Mouse (Mus musculus): ENCODE results near the gene Gm17689. TPM values are rescaled to one million over a fixed set of nuclear protein-coding genes. Genes with fewer than 3 reads are reported as not detected.

Gene Gm17689
- polyA plus RNA-seq (2014; fragmentation: Nextera tagmentation; extraction: Ambion mirVana): not detected in 2 replicates

DNA sequence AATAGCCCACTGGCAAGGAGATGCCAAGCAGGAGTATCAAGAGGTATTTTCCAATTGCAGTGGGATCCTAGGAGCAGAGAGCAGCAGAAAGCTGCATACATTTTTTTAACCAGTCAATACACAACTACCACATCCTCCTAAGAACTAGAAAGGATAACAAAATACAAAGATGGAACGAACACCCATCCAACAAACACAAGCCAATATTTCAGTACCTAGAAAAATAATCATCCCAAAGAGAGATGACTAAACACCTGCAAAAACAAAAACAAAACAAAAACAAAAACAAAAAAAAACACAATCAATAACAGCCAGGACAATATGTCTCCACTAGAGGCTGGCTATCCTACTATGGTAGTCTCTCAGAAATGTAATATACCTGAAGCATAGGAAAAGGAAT is at the start of gene Gm17689:
Gene Gm17689 (minus strand): TSS at position 101 of the 400 bp plus-strand sequence.
- WGBS: 79% methylated on average over 1 of the region's 1 CpGs

DNA sequence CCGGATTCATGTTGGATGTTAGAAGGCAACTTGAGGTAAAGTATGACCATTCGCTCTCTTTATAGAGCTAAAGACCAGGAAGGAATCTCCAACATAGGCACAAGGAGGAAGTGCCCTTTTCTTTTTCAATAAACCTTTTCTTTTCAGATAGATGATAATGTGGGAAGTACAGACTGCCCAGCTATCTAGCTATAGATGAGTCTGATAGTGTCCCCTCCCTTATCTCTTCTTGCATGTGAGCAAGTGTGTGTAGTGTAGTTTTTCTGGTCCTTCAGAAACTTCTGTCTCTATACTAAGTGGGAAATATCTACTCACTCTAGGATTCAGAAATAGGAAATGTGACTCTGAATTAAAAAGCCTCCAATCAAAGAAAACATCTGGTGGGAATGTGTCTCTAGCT is 40.6 kb downstream of the Gm17689 start, which contains the start of gene Gm5615:
Gene Gm5615 (minus strand): TSS at position 101 of the 400 bp plus-strand sequence.
- H3K27ac ChIP-seq (ENCODE audit: low read depth): no peak within 1 kb of the TSS
- WGBS: 96% methylated on average over 2 of the region's 2 CpGs
- no peak within 1 kb of the TSS for H3K9ac ChIP-seq (ENCODE audit: low read length)
- no peaks in the 10 kb centered on the region for H3K36me3 ChIP-seq (ENCODE audit: control insufficient read depth, insufficient read depth, low read length)
- no peak for DNase-seq (ENCODE audit: low spot score)
- H3K27me3 ChIP-seq (replicated peaks; ENCODE audit: control insufficient read depth, insufficient read depth, low read length): no peaks in the 10 kb centered on the region
- H3K4me2 ChIP-seq (ENCODE audit: low read length): no peak within 1 kb of the TSS
- ATAC-seq (replicated peaks; ENCODE audit: low FRiP score, low TSS enrichment, low read depth): no peak
- H3K9me3 ChIP-seq (ENCODE audit: control insufficient read depth, low read length): no peaks in the 10 kb centered on the region
- H3K4me3 ChIP-seq (ENCODE audit: low read depth, low read length): no peak within 1 kb of the TSS
- no peaks in the 10 kb centered on the region for H3K4me1 ChIP-seq (replicated peaks; ENCODE audit: control insufficient read depth, insufficient read depth, low read length)

More for the DNA sequence above, at the start of gene Gm17689:
- Histone ChIP-seq H3K27ac (ENCODE audit: low read depth) (no peak within 1 kb of the TSS), H3K4me1 (replicated peaks; ENCODE audit: control insufficient read depth, insufficient read depth, low read length) (no peaks in the 10 kb centered on the region), H3K9me3 (ENCODE audit: control insufficient read depth, low read length) (no peaks in the 10 kb centered on the region), H3K4me3 (ENCODE audit: low read depth, low read length) (no peak within 1 kb of the TSS), H3K9ac (ENCODE audit: low read length) (no peak within 1 kb of the TSS), H3K36me3 (ENCODE audit: control insufficient read depth, insufficient read depth, low read length) (no peaks in the 10 kb centered on the region), H3K4me2 (ENCODE audit: low read length) (no peak within 1 kb of the TSS), H3K27me3 (replicated peaks; ENCODE audit: control insufficient read depth, insufficient read depth, low read length) (no peaks in the 10 kb centered on the region)
- ATAC-seq (replicated peaks; ENCODE audit: low FRiP score, low TSS enrichment, low read depth) (no peak), DNase-seq (ENCODE audit: low spot score) (no peak)

Other genes with a start within 250 kb of the Gm17689 start
- gene Gm7257, start 150.8 kb downstream of the Gm17689 start, polyA plus RNA-seq (2014; fragmentation: Nextera tagmentation; extraction: Ambion mirVana): not detected in 2 replicates
- gene Gm9513, start 107.0 kb downstream of the Gm17689 start, polyA plus RNA-seq (2014; fragmentation: Nextera tagmentation; extraction: Ambion mirVana): not detected in 2 replicates
- not detected in 2 replicates for gene Gm5615, start 40.7 kb downstream of the Gm17689 start, polyA plus RNA-seq (2014; fragmentation: Nextera tagmentation; extraction: Ambion mirVana)
- not detected in 2 replicates for gene A630095E13Rik, start 60.7 kb upstream of the Gm17689 start, polyA plus RNA-seq (2014; fragmentation: Nextera tagmentation; extraction: Ambion mirVana)
- 0.05 TPM in 1 of 2 replicates, not detected in the other for gene Acrv1, start 110.6 kb upstream of the Gm17689 start, polyA plus RNA-seq (2014; fragmentation: Nextera tagmentation; extraction: Ambion mirVana)
- gene Chek1, start 144.4 kb upstream of the Gm17689 start, polyA plus RNA-seq (2014; fragmentation: Nextera tagmentation; extraction: Ambion mirVana): 33.4 and 40.8 TPM in 2 replicates
- 238 and 243 TPM in 2 replicates for gene Stt3a, start 185.0 kb upstream of the Gm17689 start, polyA plus RNA-seq (2014; fragmentation: Nextera tagmentation; extraction: Ambion mirVana)
- gene Ei24, start 214.8 kb upstream of the Gm17689 start, polyA plus RNA-seq (2014; fragmentation: Nextera tagmentation; extraction: Ambion mirVana): 49.0 and 50.9 TPM in 2 replicates
- gene Fez1, start 239.2 kb upstream of the Gm17689 start, polyA plus RNA-seq (2014; fragmentation: Nextera tagmentation; extraction: Ambion mirVana): 21.9 and 25.3 TPM in 2 replicates

All from intestine, embryonic 14.5 days (tissue).